Mouse (Mus musculus) MEL (cell line): Measurements from ENCODE around the gene S100a5.

Experiments used
- CHD1 ChIP-seq: IDR thresholded peaks from 2 replicates; pipeline ENCODE4 v1.6.1; 2012; ENCODE audit warnings: low read depth, mild to moderate bottlenecking, inconsistent platforms, low read length, improper control_type of control experiment
- CHD2 ChIP-seq: IDR thresholded peaks from 2 replicates; pipeline ENCODE4 v1.6.1; 2011; ENCODE audit warnings: low read length, improper control_type of control experiment
- GABPA ChIP-seq: IDR thresholded peaks from 2 replicates; pipeline ENCODE4 v1.6.1; 2012; ENCODE audit warnings: low read depth, mild to moderate bottlenecking, inconsistent platforms, low read length, improper control_type of control experiment, moderate library complexity
- POLR2A ChIP-seq, 2 experiments: IDR thresholded peaks; 2 replicates each; pipeline ENCODE4 v1.6.1; 2011 to 2012; ENCODE audit warnings: low read length in 2 of 2, mild to moderate bottlenecking in 2 of 2, control low read depth in 1 of 2, improper control_type of control experiment in 1 of 2, low read depth in 1 of 2, moderate library complexity in 1 of 2; ENCODE audit not compliant: control insufficient read depth in 1 of 2, insufficient read depth in 1 of 2, poor library complexity in 1 of 2
- POLR2AphosphoS2 ChIP-seq: IDR thresholded peaks from 2 replicates; pipeline ENCODE4 v1.6.1; 2011; ENCODE audit warnings: low read length, improper control_type of control experiment
- RAD21 ChIP-seq: IDR thresholded peaks from 2 replicates; pipeline ENCODE4 v1.6.1; 2011; ENCODE audit warnings: mild to moderate bottlenecking, low read depth, low read length, improper control_type of control experiment
- USF1 ChIP-seq: IDR thresholded peaks from 2 replicates; pipeline ENCODE4 v1.6.1; 2014; ENCODE audit warnings: low read depth, mild to moderate bottlenecking, inconsistent platforms, low read length, improper control_type of control experiment, moderate library complexity

GRCm38 (mm10) chr3:90640981-90641380 is 32.7 kb downstream of the S100a5 start:
- TF ChIP-seq POLR2A (IDR thresholded peaks at IDR 0.05; ENCODE audit: control insufficient read depth in 1 of 2, insufficient read depth in 1 of 2, low read depth in 1 of 2, low read length in 2 of 2, poor library complexity in 1 of 2): no peak
- no peak for TF ChIP-seq CHD1
- TF ChIP-seq USF1: no peak
- TF ChIP-seq CHD2: no peak
- no peak for TF ChIP-seq RAD21
- TF ChIP-seq POLR2AphosphoS2: no peak
- no peak for TF ChIP-seq GABPA
